Mouse (Mus musculus) liver, postnatal 0 days (tissue): ENCODE results near the gene Dtd2.

Experiments used
- CTCF ChIP-seq: sonication (generic); IDR thresholded peaks from 2 replicates; pipeline ENCODE4 v1.5.1; 2016; ENCODE audit warnings: antibody characterized with exemption, low read depth
- EP300 ChIP-seq: IDR thresholded peaks from 2 replicates; pipeline ENCODE4 v1.6.1; 2016; ENCODE audit warnings: antibody characterized with exemption, low read depth, mild to moderate bottlenecking

- TF ChIP-seq CTCF (no peak), EP300 (no peak)
Observed at GRCm38 (mm10) chr12:51957626-51958025, 48.7 kb downstream of the Dtd2 start.
